ENCODE assay signal across 25 mouse cellular contexts in genomic region chr7:96959168-96959567, GRCm38 (mm10). TPM values are rescaled to one million over a fixed set of nuclear protein-coding genes. Genes with fewer than 3 reads are reported as not detected.
A peak's percentile ranks its signal among the peaks of the same experiment; 100 is the strongest.
DNase-seq lines count a peak whose midpoint lies in the region; ATAC-seq and TF ChIP-seq lines count a peak whose summit lies in the region.
"Had no signal": no experiment of that assay in that cellular context is flagged by ENCODE, and none has a peak within 500 bp of the region (broad histone marks: within the 10 kb centered on the region; RNA-seq: fewer than 3 reads in every experiment).

No protein-coding gene starts in this region.

- peak overlapping the region; percentile 50 for H3K4me2 ChIP-seq in liver, embryonic 15.5 days
- H3K4me2 ChIP-seq: embryonic facial prominence, embryonic 15.5 days; heart, embryonic 15.5 days; hindbrain, embryonic 13.5 days; midbrain, embryonic 13.5 days; neural tube, embryonic 12.5 days had no signal

- 43% methylated on average over 5 of the region's 5 CpGs for WGBS in liver, embryonic 15.5 days (ENCODE audit: insufficient replicate concordance)
- whole genome bisulfite sequencing in lung, adult 2 months: 92% methylated on average over 5 of the region's 5 CpGs

- peak overlapping the region; percentile 73 for H3K27ac ChIP-seq in liver, embryonic 15.5 days (replicated peaks)
- H3K27ac ChIP-seq: embryonic facial prominence, embryonic 15.5 days; forebrain, embryonic 10.5 days; heart, adult 2 months; heart, embryonic 15.5 days; hindbrain, embryonic 13.5 days; kidney, postnatal 0 days; left cerebral cortex, adult 2 months; midbrain, embryonic 13.5 days; neural tube, embryonic 12.5 days had no signal

- no peaks in the 10 kb centered on the region for H3K27me3 ChIP-seq in liver, embryonic 15.5 days
- H3K27me3 ChIP-seq: embryonic facial prominence, embryonic 15.5 days; heart, embryonic 15.5 days; hindbrain, embryonic 13.5 days; midbrain, embryonic 13.5 days; neural tube, embryonic 12.5 days had no signal

- H3K4me3 ChIP-seq in liver, embryonic 15.5 days (replicated peaks): no peak overlapping the region; the same call in 1 of the 2 replicates
- H3K4me3 ChIP-seq in lung, adult 2 months (replicated peaks; ENCODE audit: extremely low read depth, low read depth, low read length): no peak overlapping the region
- H3K4me3 ChIP-seq: embryonic facial prominence, embryonic 15.5 days; forebrain, embryonic 10.5 days; heart, adult 2 months; heart, embryonic 15.5 days; hindbrain, embryonic 13.5 days; left cerebral cortex, adult 2 months; midbrain, embryonic 13.5 days; neural tube, embryonic 12.5 days had no signal

- no peaks in the 10 kb centered on the region for H3K9me3 ChIP-seq in liver, embryonic 15.5 days (replicated peaks)
- H3K9me3 ChIP-seq: embryonic facial prominence, embryonic 15.5 days; forebrain, embryonic 10.5 days; heart, embryonic 15.5 days; hindbrain, embryonic 13.5 days; midbrain, embryonic 13.5 days; neural tube, embryonic 12.5 days had no signal

- H3K36me3 ChIP-seq in liver, embryonic 15.5 days (replicated peaks): peaks cover 38% of the 10 kb centered on the region

- H3K4me1 ChIP-seq in liver, embryonic 15.5 days (replicated peaks): peaks cover 41% of the 10 kb centered on the region
- H3K4me1 ChIP-seq in lung, adult 2 months (ENCODE audit: control insufficient read depth, insufficient read depth, low read length): no peaks in the 10 kb centered on the region
- H3K4me1 ChIP-seq: embryonic facial prominence, embryonic 15.5 days; forebrain, embryonic 10.5 days; heart, embryonic 15.5 days; hindbrain, embryonic 13.5 days; midbrain, embryonic 13.5 days; neural tube, embryonic 12.5 days had no signal

- peak; percentile 23 for DNase-seq in spleen, adult 12 weeks (ENCODE audit: low spot score)
- no peak for DNase-seq in spleen, adult 18-20 months
- peak; percentile 82 for DNase-seq in liver
- peak; percentile 15 to 49 for DNase-seq in spleen, postnatal 36 days (ENCODE audit: low spot score in 2 of 2)
- DNase-seq in layer of hippocampus, adult 18-20 months (ENCODE audit: low spot score in 2 of 2): no peak
- DNase-seq in frontal cortex, postnatal 14 days (ENCODE audit: low spot score in 2 of 2): no peak
- DNase-seq in lung, adult 2 months: no peak
- DNase-seq: adrenal gland, postnatal 25 days; cerebellum, adult 18-20 months; cerebellum, postnatal 36 days; gastrocnemius, postnatal 36 days; heart, postnatal 36 days; kidney, adult 2 months; lung, postnatal 10 days; right cerebral cortex, postnatal 25 days had no signal

- H3K9ac ChIP-seq in liver, embryonic 15.5 days: no peak overlapping the region
- H3K9ac ChIP-seq: embryonic facial prominence, embryonic 15.5 days; heart, embryonic 15.5 days; hindbrain, embryonic 13.5 days; midbrain, embryonic 13.5 days; neural tube, embryonic 12.5 days had no signal

- no peak for TF ChIP-seq POLR2A in lung, adult 2 months (IDR thresholded peaks at IDR 0.05; ENCODE audit: borderline replicate concordance, extremely low read depth, low read depth, low read length)

- peak; percentile 99 for ATAC-seq in liver, embryonic 15.5 days (ENCODE audit: insufficient read depth)
- ATAC-seq: midbrain, embryonic 13.5 days had no signal

- TF ChIP-seq CTCF in lung, adult 2 months (IDR thresholded peaks at IDR 0.05; ENCODE audit: insufficient read depth, low read length): no peak

RNA-seq across cellular contexts. Expression of gene Nars2, which starts 7.9 kb away (rescaled TPM):
- polyA plus RNA-seq in liver, embryonic 15.5 days (2015; fragmentation: Nextera tagmentation; extraction: Ambion mirVana): 14.3 TPM in 2 replicates
- 10 to 100 TPM; 13.5 to 16.2 TPM for total RNA-seq in layer of hippocampus, adult 18-20 months (2021)
- 1.5 and 2.2 TPM in 2 replicates for polyA plus RNA-seq in lung, adult 2 months (2012; rRNA removed)

Comparison
In these comparisons a context has a peak if more than half of its experiments do, and no peak if none do; other contexts are left out.
1. DNase-seq: peak in spleen, adult 12 weeks (single experiment), liver (single experiment) and spleen, postnatal 36 days (2 of 2); none in spleen, adult 18-20 months (0 of 2), layer of hippocampus, adult 18-20 months (0 of 2), frontal cortex, postnatal 14 days (0 of 2) and lung, adult 2 months (single experiment).